Mouse (Mus musculus): ENCODE data around the gene Gm4778. TPM values are rescaled to one million over a fixed set of nuclear protein-coding genes. Genes with fewer than 3 reads are reported as not detected.

Gm4778 gene
- polyA plus RNA-seq (2012) = not detected in 2 replicates

GRCm38 (mm10) chr3:94263736-94264135, at the start of gene Gm4778:
Gene Gm4778 (plus strand): TSS chr3:94264036.

GRCm38 (mm10) chr3:94309633-94310363, 46.0 kb downstream of the Gm4778 start, which contains the start of gene Them4:
Gene Them4 (plus strand): TSS chr3:94310089.

Other genes starting within 250 kb of the Gm4778 start
- gene Gm9125, start 209.2 kb upstream of the Gm4778 start, polyA plus RNA-seq (2012) = not detected in 2 replicates
- gene Gm10697, start 191.4 kb upstream of the Gm4778 start, polyA plus RNA-seq (2012) = not detected in 2 replicates
- gene Gm10696, start 85.8 kb upstream of the Gm4778 start, polyA plus RNA-seq (2012) = not detected in 2 replicates
- not detected in 2 replicates for gene Gm5286, start 67.3 kb upstream of the Gm4778 start, polyA plus RNA-seq (2012)
- 0.39 and 0.41 TPM in 2 replicates for gene Them4, start 46.1 kb downstream of the Gm4778 start, polyA plus RNA-seq (2012)
- not detected in 2 replicates for gene Them5, start 78.1 kb downstream of the Gm4778 start, polyA plus RNA-seq (2012)
- gene C2cd4d, start 98.4 kb downstream of the Gm4778 start, polyA plus RNA-seq (2012) = not detected in 2 replicates
- 0.13 and 0.22 TPM in 2 replicates for gene Rorc, start 108.8 kb downstream of the Gm4778 start, polyA plus RNA-seq (2012)
- 0.04 and 0.07 TPM in 2 replicates for gene Lingo4, start 134.5 kb downstream of the Gm4778 start, polyA plus RNA-seq (2012)
- gene Tdrkh, start 149.2 kb downstream of the Gm4778 start, polyA plus RNA-seq (2012) = 2.3 and 3.4 TPM in 2 replicates
- 60.0 and 65.6 TPM in 2 replicates for gene Mrpl9, start 179.3 kb downstream of the Gm4778 start, polyA plus RNA-seq (2012)
- gene Oaz3, start 179.9 kb downstream of the Gm4778 start, polyA plus RNA-seq (2012) = not detected in 2 replicates
- not detected in 2 replicates for gene Celf3, start 214.3 kb downstream of the Gm4778 start, polyA plus RNA-seq (2012)
- gene Riiad1, start 216.3 kb downstream of the Gm4778 start, polyA plus RNA-seq (2012) = 0.10 TPM in 1 of 2 replicates, not detected in the other